Mouse (Mus musculus) bone marrow macrophage, adult 2 months (primary cell): Measurements from ENCODE around the gene Drc3.

Source experiments
- CTCF ChIP-seq: IDR thresholded peaks from 2 replicates; pipeline ENCODE4 v1.5.1; 2012; ENCODE audit warnings: low read depth, mild to moderate bottlenecking, low read length, moderate library complexity
- POLR2A ChIP-seq: IDR thresholded peaks from 2 replicates; pipeline ENCODE4 v1.6.1; 2012; ENCODE audit warnings: mild to moderate bottlenecking, low read depth, low read length, borderline replicate concordance

GRCm38 (mm10) chr11:60338291-60338690, 14.8 kb upstream of the Drc3 start:
- TF ChIP-seq CTCF (peak; percentile 62; the same call in 1 of the 2 replicates), POLR2A (no peak)
